Mouse (Mus musculus) megakaryocyte-erythroid progenitor cell, adult 5-6 weeks (primary cell): ENCODE results near the gene Defb45. TPM values are rescaled to one million over a fixed set of nuclear protein-coding genes. Genes with fewer than 3 reads are reported as not detected.

Experiments used
- ATAC-seq: replicated peaks from 2 replicates; pipeline ENCODE4 v1.8.0; 2016; ENCODE audit warnings: mild to moderate bottlenecking, inconsistent platforms; ENCODE audit not compliant: severe bottlenecking, poor library complexity, low FRiP score, low TSS enrichment
- total RNA-seq, 2 experiments: library from RNA; stranded (forward) in 1 of 2; stranded (reverse) in 1 of 2; fragments of 200-1000, 215-1000 nt in 1 of 2; fragments of >200 nt in 1 of 2; fragmentation: Nextera tagmentation in 1 of 2; gene quantifications; 2 replicates each; pipeline ENCODE4 v1.2.3; 2014 to 2017

Gene Defb45
- total RNA-seq, 2 experiments from 2014 or later = not detected

DNA sequence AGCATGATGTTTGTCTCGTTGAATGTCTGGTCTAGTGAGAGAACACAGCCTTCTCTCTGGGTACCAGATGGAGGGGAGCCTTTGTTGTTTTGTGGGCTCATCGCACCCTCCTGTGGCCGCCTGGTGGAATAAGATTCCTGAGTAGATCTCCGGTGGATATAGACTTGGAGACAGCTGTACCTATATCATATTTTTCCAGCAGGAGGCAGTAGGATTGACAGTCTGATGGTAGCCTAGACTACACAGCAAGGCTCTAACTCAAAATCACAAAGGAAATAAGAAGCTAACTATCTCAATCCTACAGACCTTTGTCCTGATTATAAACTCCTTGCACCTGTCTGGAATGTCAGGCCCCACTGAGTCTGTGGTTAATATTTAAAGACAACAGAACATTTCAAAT, 54.5 kb downstream of the Defb45 start:
- peak; percentile 82 for ATAC-seq

DNA sequence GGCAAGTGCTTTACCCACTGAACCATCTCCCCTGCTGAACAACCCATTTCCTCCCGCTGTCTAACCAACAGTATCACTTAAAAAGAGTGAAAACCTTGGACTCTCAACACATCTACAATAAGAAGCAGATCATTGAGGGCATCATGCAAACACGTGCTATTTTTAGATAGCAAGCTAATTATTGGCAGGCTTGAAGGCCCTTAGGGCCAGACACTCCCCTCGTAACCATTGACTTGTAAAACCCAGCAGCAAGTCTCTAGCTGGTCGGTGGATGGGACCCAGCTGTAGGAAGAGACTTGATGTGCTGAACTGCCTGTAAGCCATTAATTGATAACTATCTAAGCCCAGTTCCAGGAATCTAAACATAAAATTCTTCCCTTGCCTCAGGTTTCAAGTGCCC, 55.7 kb downstream of the Defb45 start:
- ATAC-seq = no peak

Other genes with a start within 250 kb of the Defb45 start
- not detected in 2 replicates for gene Nrsn2, start 222.8 kb downstream of the Defb45 start, total RNA-seq (2014; fragmentation: Nextera tagmentation)
- gene Nrsn2, start 222.8 kb downstream of the Defb45 start, total RNA-seq (2017) = not detected in 2 replicates
- 22.9 and 25.1 TPM in 2 replicates for gene Sox12, start 201.3 kb downstream of the Defb45 start, total RNA-seq (2014; fragmentation: Nextera tagmentation)
- gene Sox12, start 201.3 kb downstream of the Defb45 start, total RNA-seq (2017) = 2.4 and 7.7 TPM in 2 replicates
- 10.1 and 11.2 TPM in 2 replicates for gene Zcchc3, start 184.4 kb downstream of the Defb45 start, total RNA-seq (2014; fragmentation: Nextera tagmentation)
- gene Zcchc3, start 184.4 kb downstream of the Defb45 start, total RNA-seq (2017) = 6.6 and 7.8 TPM in 2 replicates
- not detected in 2 replicates for gene 6820408C15Rik, start 183.8 kb downstream of the Defb45 start, total RNA-seq (2014; fragmentation: Nextera tagmentation)
- gene 6820408C15Rik, start 183.8 kb downstream of the Defb45 start, total RNA-seq (2017) = not detected in 2 replicates
- not detected in 2 replicates for gene Defb23, start 134.8 kb downstream of the Defb45 start, total RNA-seq (2014; fragmentation: Nextera tagmentation)
- gene Defb23, start 134.8 kb downstream of the Defb45 start, total RNA-seq (2017) = not detected in 2 replicates
- gene Defb20, start 122.3 kb downstream of the Defb45 start, total RNA-seq (2014; fragmentation: Nextera tagmentation) = not detected in 2 replicates
- not detected in 2 replicates for gene Defb20, start 122.3 kb downstream of the Defb45 start, total RNA-seq (2017)
- not detected in 2 replicates for gene Defb22, start 109.3 kb downstream of the Defb45 start, total RNA-seq (2014; fragmentation: Nextera tagmentation)
- not detected in 2 replicates for gene Defb22, start 109.3 kb downstream of the Defb45 start, total RNA-seq (2017)
- not detected in 2 replicates for gene Defb26, start 87.7 kb downstream of the Defb45 start, total RNA-seq (2014; fragmentation: Nextera tagmentation)
- gene Defb26, start 87.7 kb downstream of the Defb45 start, total RNA-seq (2017) = not detected in 2 replicates
- gene Defb28, start 81.1 kb downstream of the Defb45 start, total RNA-seq (2014; fragmentation: Nextera tagmentation) = not detected in 2 replicates
- gene Defb28, start 81.1 kb downstream of the Defb45 start, total RNA-seq (2017) = not detected in 2 replicates
- gene Defb29, start 59.3 kb downstream of the Defb45 start, total RNA-seq (2014; fragmentation: Nextera tagmentation) = not detected in 2 replicates
- not detected in 2 replicates for gene Defb29, start 59.3 kb downstream of the Defb45 start, total RNA-seq (2017)
- not detected in 2 replicates for gene Gm17416, start 30.1 kb downstream of the Defb45 start, total RNA-seq (2014; fragmentation: Nextera tagmentation)
- not detected in 2 replicates for gene Gm17416, start 30.1 kb downstream of the Defb45 start, total RNA-seq (2017)
- gene Defb21, start 26.7 kb downstream of the Defb45 start, total RNA-seq (2014; fragmentation: Nextera tagmentation) = not detected in 2 replicates
- not detected in 2 replicates for gene Defb21, start 26.7 kb downstream of the Defb45 start, total RNA-seq (2017)
- not detected in 2 replicates for gene Defb19, start 19.1 kb downstream of the Defb45 start, total RNA-seq (2014; fragmentation: Nextera tagmentation)
- not detected in 2 replicates for gene Defb19, start 19.1 kb downstream of the Defb45 start, total RNA-seq (2017)
- gene Defb36, start 4.9 kb upstream of the Defb45 start, total RNA-seq (2014; fragmentation: Nextera tagmentation) = not detected in 2 replicates
- gene Defb36, start 4.9 kb upstream of the Defb45 start, total RNA-seq (2017) = not detected in 2 replicates
- gene Defb25, start 23.7 kb upstream of the Defb45 start, total RNA-seq (2014; fragmentation: Nextera tagmentation) = not detected in 2 replicates
- gene Defb25, start 23.7 kb upstream of the Defb45 start, total RNA-seq (2017) = not detected in 2 replicates
- 4.9 TPM in 1 of 2 replicates, not detected in the other for gene Rem1, start 27.6 kb upstream of the Defb45 start, total RNA-seq (2014; fragmentation: Nextera tagmentation)
- gene Rem1, start 27.6 kb upstream of the Defb45 start, total RNA-seq (2017) = not detected in 2 replicates
- gene H13, start 70.1 kb upstream of the Defb45 start, total RNA-seq (2014; fragmentation: Nextera tagmentation) = 66.9 and 68.1 TPM in 2 replicates
- 56.1 and 69.1 TPM in 2 replicates for gene H13, start 70.1 kb upstream of the Defb45 start, total RNA-seq (2017)
- 12.5 and 20.3 TPM in 2 replicates for gene Mcts2, start 87.6 kb upstream of the Defb45 start, total RNA-seq (2014; fragmentation: Nextera tagmentation)
- gene Mcts2, start 87.6 kb upstream of the Defb45 start, total RNA-seq (2017) = 5.8 and 6.2 TPM in 2 replicates
- not detected in 2 replicates for gene Id1, start 136.9 kb upstream of the Defb45 start, total RNA-seq (2014; fragmentation: Nextera tagmentation)
- not detected in 2 replicates for gene Id1, start 136.9 kb upstream of the Defb45 start, total RNA-seq (2017)
- not detected in 2 replicates for gene Cox4i2, start 154.8 kb upstream of the Defb45 start, total RNA-seq (2014; fragmentation: Nextera tagmentation)
- not detected in 2 replicates for gene Cox4i2, start 154.8 kb upstream of the Defb45 start, total RNA-seq (2017)
- 5.7 and 6.7 TPM in 2 replicates for gene Bcl2l1, start 232.3 kb upstream of the Defb45 start, total RNA-seq (2014; fragmentation: Nextera tagmentation)
- 3.7 and 11.8 TPM in 2 replicates for gene Bcl2l1, start 232.3 kb upstream of the Defb45 start, total RNA-seq (2017)
- gene Tpx2, start 248.6 kb upstream of the Defb45 start, total RNA-seq (2014; fragmentation: Nextera tagmentation) = 51.9 and 52.3 TPM in 2 replicates
- gene Tpx2, start 248.6 kb upstream of the Defb45 start, total RNA-seq (2017) = 79.0 and 103 TPM in 2 replicates